Mouse (Mus musculus): ENCODE measurements around the gene Tas2r103.

The Tas2r103 gene

GRCm38 (mm10) chr6:133037001-133037400 lies at the start of gene Tas2r103:
Gene Tas2r103, minus strand, starts transcription at chr6:133037101.
- no peak for DNase-seq

GRCm38 (mm10) chr6:133055716-133056115 lies 18.8 kb upstream of the Tas2r103 start, which contains the start of gene Tas2r140:
Gene Tas2r140, minus strand, starts transcription at chr6:133055816.
- DNase-seq = no peak

Data from lung, adult 18-20 months (tissue).